Mouse (Mus musculus): ENCODE measurements at regions not wholly inside any gene's neighbourhood (a gene's known extent, or its start where the extent isn't known, plus 50 kb on each side); places are given as distances from the start of the nearest gene placed in this dataset.

GRCm38 (mm10) chr1:39122316-39123015 is 71.1 kb upstream of the Npas2 start:
- TF ChIP-seq POLR2A (IDR thresholded peaks at IDR 0.05; ENCODE audit: extremely low read depth, insufficient read depth, low read length): no peak
- TF ChIP-seq CTCF (IDR thresholded peaks at IDR 0.05; ENCODE audit: extremely low read depth, insufficient read depth, low read length): no peak
- no peak overlapping the region for H3K4me3 ChIP-seq (ENCODE audit: insufficient read depth, low read length)
- no peak overlapping the region for H3K27ac ChIP-seq (ENCODE audit: insufficient read depth, low read length)
- no peaks in the 10 kb centered on the region for H3K4me1 ChIP-seq (ENCODE audit: control insufficient read depth, insufficient read depth, low read length)

GRCm38 (mm10) chr1:39123081-39123812 is 70.3 kb upstream of the Npas2 start:
- no peak overlapping the region for H3K27ac ChIP-seq (ENCODE audit: insufficient read depth, low read length)
- H3K4me1 ChIP-seq (ENCODE audit: control insufficient read depth, insufficient read depth, low read length): no peaks in the 10 kb centered on the region
- no peak overlapping the region for H3K4me3 ChIP-seq (ENCODE audit: insufficient read depth, low read length)
- no peak for TF ChIP-seq POLR2A (IDR thresholded peaks at IDR 0.05; ENCODE audit: extremely low read depth, insufficient read depth, low read length)
- TF ChIP-seq CTCF (IDR thresholded peaks at IDR 0.05; ENCODE audit: extremely low read depth, insufficient read depth, low read length): no peak

- TF ChIP-seq CTCF (IDR thresholded peaks at IDR 0.05; ENCODE audit: extremely low read depth, insufficient read depth, low read length) (no peak), POLR2A (IDR thresholded peaks at IDR 0.05; ENCODE audit: extremely low read depth, insufficient read depth, low read length) (no peak)
- no peak overlapping the region for H3K27ac ChIP-seq (ENCODE audit: insufficient read depth, low read length)
- H3K4me1 ChIP-seq (ENCODE audit: control insufficient read depth, insufficient read depth, low read length): no peaks in the 10 kb centered on the region
- no peak overlapping the region for H3K4me3 ChIP-seq (ENCODE audit: insufficient read depth, low read length)
Measured at GRCm38 (mm10) chr1:39123813-39124146, 69.8 kb upstream of the Npas2 start.

GRCm38 (mm10) chr1:39134521-39134920 is 59.0 kb upstream of the Npas2 start:
- Histone ChIP-seq H3K27ac (ENCODE audit: insufficient read depth, low read length) (no peak overlapping the region), H3K4me1 (ENCODE audit: control insufficient read depth, insufficient read depth, low read length) (no peaks in the 10 kb centered on the region), H3K4me3 (ENCODE audit: insufficient read depth, low read length) (no peak overlapping the region)
- no peak for TF ChIP-seq POLR2A (IDR thresholded peaks at IDR 0.05; ENCODE audit: extremely low read depth, insufficient read depth, low read length)
- no peak for TF ChIP-seq CTCF (IDR thresholded peaks at IDR 0.05; ENCODE audit: extremely low read depth, insufficient read depth, low read length)

- no peak overlapping the region for H3K4me3 ChIP-seq (ENCODE audit: insufficient read depth, low read length)
- TF ChIP-seq POLR2A (IDR thresholded peaks at IDR 0.05; ENCODE audit: extremely low read depth, insufficient read depth, low read length) (no peak), CTCF (IDR thresholded peaks at IDR 0.05; ENCODE audit: extremely low read depth, insufficient read depth, low read length) (no peak)
- no peaks in the 10 kb centered on the region for H3K4me1 ChIP-seq (ENCODE audit: control insufficient read depth, insufficient read depth, low read length)
- no peak overlapping the region for H3K27ac ChIP-seq (ENCODE audit: insufficient read depth, low read length)
Measured at GRCm38 (mm10) chr1:39143054-39143453, 50.5 kb upstream of the Npas2 start.

- no peak for TF ChIP-seq CTCF (IDR thresholded peaks at IDR 0.05; ENCODE audit: extremely low read depth, insufficient read depth, low read length)
- no peak for TF ChIP-seq POLR2A (IDR thresholded peaks at IDR 0.05; ENCODE audit: extremely low read depth, insufficient read depth, low read length)
- no peak overlapping the region for H3K4me3 ChIP-seq (ENCODE audit: insufficient read depth, low read length)
- no peak overlapping the region for H3K27ac ChIP-seq (ENCODE audit: insufficient read depth, low read length)
- no peaks in the 10 kb centered on the region for H3K4me1 ChIP-seq (ENCODE audit: control insufficient read depth, insufficient read depth, low read length)
Measured at GRCm38 (mm10) chr1:39143626-39144025, 49.9 kb upstream of the Npas2 start.

All from cortical plate, adult 2 months (tissue).